Mouse (Mus musculus) hindbrain, embryonic 15.5 days (tissue): ENCODE data around the gene Btbd1. TPM values are rescaled to one million over a fixed set of nuclear protein-coding genes. Genes with fewer than 3 reads are reported as not detected.

ENCODE experiments used
- ATAC-seq: fragments of 200-750 bp; cut with Nextera tagmentation; 2 replicates; pipeline ENCODE4 v1.8.0; 2017; ENCODE audit warnings: low read depth, moderate number of reproducible peaks, moderate TSS enrichment; ENCODE audit not compliant: low FRiP score
- H3K27ac ChIP-seq: fragments of 300-500 bp; sonication (generic); replicated peaks from 2 replicates; pipeline ENCODE4 v1.5.1; 2015; ENCODE audit warnings: mild to moderate bottlenecking, inconsistent platforms
- H3K27me3 ChIP-seq: fragments of 300-500 bp; sonication (generic); 2 replicates; pipeline ENCODE4 v1.6.1; 2015; ENCODE audit warnings: control low read depth, inconsistent platforms
- H3K36me3 ChIP-seq: fragments of 300-500 bp; sonication (generic); 2 replicates; pipeline ENCODE4 v1.6.1; 2015; ENCODE audit warnings: control low read depth, inconsistent platforms
- H3K4me1 ChIP-seq: fragments of 300-500 bp; sonication (generic); replicated peaks from 2 replicates; pipeline ENCODE4 v1.6.1; 2015; ENCODE audit warnings: control low read depth, inconsistent platforms
- H3K4me2 ChIP-seq: fragments of 300-500 bp; sonication (generic); 2 replicates; pipeline ENCODE4 v1.6.1; 2015; ENCODE audit warnings: moderate library complexity, mild to moderate bottlenecking, inconsistent platforms
- H3K4me3 ChIP-seq: fragments of 300-500 bp; sonication (generic); 2 replicates; pipeline ENCODE4 v1.5.1; 2015; ENCODE audit warnings: mild to moderate bottlenecking, inconsistent platforms
- H3K9ac ChIP-seq: fragments of 300-500 bp; sonication (generic); 2 replicates; pipeline ENCODE4 v1.6.1; 2015; ENCODE audit warnings: inconsistent platforms
- H3K9me3 ChIP-seq: fragments of 300-500 bp; sonication (generic); 2 replicates; pipeline ENCODE4 v1.6.1; 2016; ENCODE audit warnings: control low read depth, inconsistent platforms
- WGBS: fragments of 180-500 bp; shearing (Covaris S2); methylation state at CpG from one replicate; pipeline ENCODE4 v1.1.7; 2015; 5-methylcytosine and 5-hydroxymethylcytosine counted together
- polyA plus RNA-seq: library from polyadenylated mRNA; unstranded; fragments of >200 nt; fragmentation: Nextera tagmentation; extraction: Ambion mirVana; gene quantifications from 2 replicates; pipeline ENCODE4 v1.2.1, GENCODE M21; 2015

Gene Btbd1
- polyA plus RNA-seq, 1 experiment from 2014 or later: 93.8 TPM

DNA sequence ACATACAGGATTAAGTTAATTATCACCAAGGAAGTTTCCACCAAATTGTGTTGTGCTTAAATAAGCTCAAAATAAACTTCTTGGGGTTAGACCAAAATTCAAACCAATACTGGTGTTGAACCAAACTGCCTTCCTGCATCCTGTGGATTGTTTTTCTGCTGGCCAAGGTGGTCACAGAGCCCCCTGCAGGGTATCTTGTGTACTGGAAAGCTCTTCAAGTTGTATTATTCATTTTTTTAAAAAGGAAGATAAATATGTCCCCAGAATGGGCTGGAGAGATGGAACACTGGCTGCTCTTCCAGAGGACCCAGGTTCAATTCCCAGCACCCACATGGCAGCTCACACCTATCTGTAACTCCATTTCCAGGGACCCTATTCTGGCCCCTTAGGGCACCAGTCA lies 5.6 kb upstream of the Btbd1 start:
- H3K4me1 ChIP-seq: peaks cover 2% of the 10 kb centered on the region
- no peak overlapping the region for H3K4me2 ChIP-seq
- no peak overlapping the region for H3K27ac ChIP-seq
- H3K4me3 ChIP-seq: no peak overlapping the region
- H3K36me3 ChIP-seq: no peaks in the 10 kb centered on the region
- no peak for ATAC-seq
- H3K9me3 ChIP-seq: no peaks in the 10 kb centered on the region
- no peak overlapping the region for H3K9ac ChIP-seq
- no peaks in the 10 kb centered on the region for H3K27me3 ChIP-seq

DNA sequence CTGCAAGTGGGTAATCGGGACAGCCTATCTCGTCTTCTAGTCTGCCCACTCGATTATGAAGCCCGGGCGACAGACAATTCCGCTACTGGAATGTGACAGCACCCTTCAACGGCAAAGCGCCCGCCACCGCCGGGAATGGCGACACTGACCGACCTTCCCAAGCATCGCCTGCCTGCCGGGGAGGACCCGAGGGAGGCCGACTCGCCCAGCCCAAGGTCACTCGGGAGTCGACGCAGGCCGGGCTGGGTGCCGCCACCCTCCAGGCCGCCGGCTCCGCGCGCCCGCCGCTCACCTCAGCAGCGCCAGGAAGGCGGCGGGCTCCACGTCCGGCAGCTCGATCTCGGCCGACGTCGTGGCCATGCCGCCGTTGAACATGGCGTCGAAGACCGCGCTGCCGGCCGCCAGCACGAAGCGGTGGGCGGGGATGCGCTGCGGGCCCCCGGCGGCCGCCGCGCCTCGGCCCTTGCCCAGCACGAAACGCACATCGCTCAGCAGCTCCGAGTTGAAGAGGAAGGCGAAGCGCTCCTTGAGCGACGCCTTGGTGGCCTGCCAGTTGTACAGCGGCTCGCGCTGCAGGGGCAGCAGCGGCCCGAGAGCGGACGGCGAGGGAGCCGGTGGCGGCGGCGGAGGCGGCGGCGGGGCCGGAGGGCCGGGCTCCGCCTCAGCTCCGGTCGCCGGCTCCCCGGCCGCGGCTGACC lies 401 bp downstream of the Btbd1 start:
- under 1% methylated on average over 87 of the region's 91 CpGs for WGBS

DNA sequence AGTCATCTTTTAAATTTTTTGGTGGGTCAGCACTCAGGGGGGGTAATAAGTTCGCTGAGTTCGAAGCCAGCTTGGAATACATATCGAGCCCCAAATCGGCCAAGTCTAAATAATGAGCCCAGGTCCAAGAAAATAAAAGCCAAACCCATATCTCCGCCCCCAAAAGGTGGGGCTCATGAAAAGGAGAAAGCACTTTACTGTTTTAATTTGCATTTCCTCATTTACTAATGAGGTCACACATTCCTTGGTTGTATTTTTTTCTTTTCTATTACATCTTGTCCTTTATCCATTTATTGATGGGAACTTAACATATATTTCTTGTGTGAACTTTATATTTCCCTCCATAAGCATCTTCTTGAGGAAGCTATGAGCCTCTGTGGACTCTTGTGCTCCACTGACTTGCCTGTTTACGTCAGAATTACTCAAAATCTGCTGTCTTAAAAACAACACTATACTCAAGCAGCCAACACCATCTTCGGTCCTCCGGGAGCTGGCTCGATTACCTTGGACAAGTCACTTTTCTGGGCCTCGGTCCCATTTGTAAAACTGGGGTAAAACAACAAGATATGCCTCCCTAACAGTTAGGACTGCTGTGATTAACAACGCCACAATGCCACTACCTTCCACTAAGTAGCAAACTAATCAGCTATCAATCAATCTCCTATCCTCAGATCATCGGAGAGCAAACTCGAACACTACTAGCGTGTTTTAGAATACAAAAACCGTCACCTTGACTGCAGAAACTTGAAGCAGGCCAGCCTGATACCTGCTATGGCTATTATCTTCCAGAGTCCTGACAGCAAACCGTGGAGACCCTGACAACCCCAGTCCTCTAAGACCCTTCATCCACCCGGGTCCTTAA lies 1.2 kb downstream of the Btbd1 start:
- ATAC-seq: peak; percentile 15
- 21% methylated on average over 17 of the region's 17 CpGs for WGBS
- H3K4me1 ChIP-seq: peaks cover 49% of the 10 kb centered on the region

More for the DNA sequence above, 401 bp downstream of the Btbd1 start:
- H3K4me2 ChIP-seq: peak overlapping the region; percentile 67
- no peaks in the 10 kb centered on the region for H3K36me3 ChIP-seq
- peaks cover 47% of the 10 kb centered on the region for H3K4me1 ChIP-seq
- peak overlapping the region; percentile 98 for H3K27ac ChIP-seq
- peak overlapping the region; percentile 92 for H3K4me3 ChIP-seq
- peak overlapping the region; percentile 95 for H3K9ac ChIP-seq
- no peaks in the 10 kb centered on the region for H3K9me3 ChIP-seq
- peak; percentile 84 for ATAC-seq
- H3K27me3 ChIP-seq: no peaks in the 10 kb centered on the region

DNA sequence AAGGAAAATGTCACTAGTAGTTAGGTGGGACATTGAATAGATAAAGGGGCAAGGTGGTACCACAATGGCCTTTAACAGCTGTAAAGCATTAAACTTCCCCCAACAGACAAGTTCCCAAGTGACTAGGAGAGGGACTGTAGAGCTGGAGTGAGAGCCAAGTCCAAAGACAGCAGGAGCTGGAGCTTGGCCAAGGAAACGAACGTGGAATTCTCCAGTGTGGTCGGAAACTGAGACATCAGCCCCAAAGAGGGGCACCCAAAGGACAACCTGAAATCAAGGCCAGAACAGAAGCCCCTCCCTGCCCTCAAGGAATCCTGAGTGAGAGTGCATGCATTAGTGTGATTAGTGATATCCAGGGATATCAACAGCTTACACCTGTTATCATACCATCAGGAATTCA lies 3.9 kb downstream of the Btbd1 start:
- Histone ChIP-seq H3K4me1 (peaks cover 49% of the 10 kb centered on the region), H3K27ac (no peak overlapping the region), H3K27me3 (no peaks in the 10 kb centered on the region), H3K9me3 (no peaks in the 10 kb centered on the region), H3K9ac (no peak overlapping the region), H3K36me3 (no peaks in the 10 kb centered on the region), H3K4me2 (peak overlapping the region; percentile 35), H3K4me3 (0 out of 2 replicates have a peak overlapping the region, but pooled peaks have one; percentile 0)
- no peak for ATAC-seq
- 31% methylated on average over 3 of the region's 3 CpGs for WGBS

More for the DNA sequence above, 1.2 kb downstream of the Btbd1 start:
- H3K4me2 ChIP-seq: peak overlapping the region; percentile 67
- no peaks in the 10 kb centered on the region for H3K36me3 ChIP-seq
- no peaks in the 10 kb centered on the region for H3K9me3 ChIP-seq
- H3K9ac ChIP-seq: peak overlapping the region; percentile 95
- peak overlapping the region; percentile 98 for H3K27ac ChIP-seq
- H3K4me3 ChIP-seq: peak overlapping the region; percentile 92
- H3K27me3 ChIP-seq: no peaks in the 10 kb centered on the region

DNA sequence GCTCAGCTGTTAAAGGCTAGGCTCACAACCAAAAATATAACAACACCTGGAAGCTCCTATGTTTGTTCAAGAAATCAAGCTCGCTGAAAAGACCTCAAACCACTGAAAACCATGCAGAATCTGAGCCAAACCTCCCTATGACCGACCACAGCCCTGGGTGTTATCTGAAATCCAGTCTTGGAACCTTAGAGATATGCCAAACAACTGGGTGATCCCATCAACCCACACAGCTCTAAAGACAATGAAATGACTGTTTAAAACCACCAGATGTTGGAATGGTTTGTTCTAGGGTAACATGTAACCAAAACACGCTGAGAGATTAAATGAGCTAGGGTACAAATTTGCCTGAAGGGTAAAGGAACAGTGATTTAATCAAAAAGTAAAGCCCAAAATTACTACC lies 4.3 kb downstream of the Btbd1 start:
- no peak overlapping the region for H3K27ac ChIP-seq
- H3K4me2 ChIP-seq: peak overlapping the region; percentile 35; the same call in 1 of the 2 replicates
- no peak for ATAC-seq
- H3K36me3 ChIP-seq: no peaks in the 10 kb centered on the region
- H3K9me3 ChIP-seq: no peaks in the 10 kb centered on the region
- no peak overlapping the region for H3K9ac ChIP-seq
- peaks cover 48% of the 10 kb centered on the region for H3K4me1 ChIP-seq
- 76% methylated on average over 3 of the region's 3 CpGs for WGBS
- no peak overlapping the region for H3K4me3 ChIP-seq
- H3K27me3 ChIP-seq: no peaks in the 10 kb centered on the region

DNA sequence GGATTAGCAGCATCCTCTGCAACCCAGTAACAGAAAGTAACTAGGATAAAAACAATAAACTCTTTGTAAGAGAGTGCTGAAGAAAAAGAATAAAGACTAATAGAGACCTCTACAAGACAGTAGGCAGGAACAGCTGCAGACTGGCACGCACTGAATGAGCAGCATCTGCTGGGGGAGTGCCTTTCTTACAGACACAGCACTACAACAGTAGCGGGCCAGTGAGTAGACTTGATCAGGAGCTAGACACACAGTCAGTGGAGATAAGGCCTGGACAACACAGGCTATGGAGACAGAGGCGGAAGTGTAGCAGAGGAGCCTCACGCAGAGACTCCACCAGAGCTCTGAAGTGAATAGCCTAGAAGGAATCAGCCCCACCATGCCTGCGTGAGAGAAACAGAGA lies 23.2 kb downstream of the Btbd1 start:
- H3K36me3 ChIP-seq: 0 out of 2 replicates have a peak, but pooled peaks cover 4% of the 10 kb centered on the region
- H3K27ac ChIP-seq: no peak overlapping the region
- no peaks in the 10 kb centered on the region for H3K27me3 ChIP-seq
- H3K9ac ChIP-seq: no peak overlapping the region
- no peak overlapping the region for H3K4me3 ChIP-seq
- H3K9me3 ChIP-seq: no peaks in the 10 kb centered on the region
- H3K4me2 ChIP-seq: no peak overlapping the region
- WGBS: 67% methylated on average over 5 of the region's 5 CpGs
- no peak for ATAC-seq
- H3K4me1 ChIP-seq: no peaks in the 10 kb centered on the region

DNA sequence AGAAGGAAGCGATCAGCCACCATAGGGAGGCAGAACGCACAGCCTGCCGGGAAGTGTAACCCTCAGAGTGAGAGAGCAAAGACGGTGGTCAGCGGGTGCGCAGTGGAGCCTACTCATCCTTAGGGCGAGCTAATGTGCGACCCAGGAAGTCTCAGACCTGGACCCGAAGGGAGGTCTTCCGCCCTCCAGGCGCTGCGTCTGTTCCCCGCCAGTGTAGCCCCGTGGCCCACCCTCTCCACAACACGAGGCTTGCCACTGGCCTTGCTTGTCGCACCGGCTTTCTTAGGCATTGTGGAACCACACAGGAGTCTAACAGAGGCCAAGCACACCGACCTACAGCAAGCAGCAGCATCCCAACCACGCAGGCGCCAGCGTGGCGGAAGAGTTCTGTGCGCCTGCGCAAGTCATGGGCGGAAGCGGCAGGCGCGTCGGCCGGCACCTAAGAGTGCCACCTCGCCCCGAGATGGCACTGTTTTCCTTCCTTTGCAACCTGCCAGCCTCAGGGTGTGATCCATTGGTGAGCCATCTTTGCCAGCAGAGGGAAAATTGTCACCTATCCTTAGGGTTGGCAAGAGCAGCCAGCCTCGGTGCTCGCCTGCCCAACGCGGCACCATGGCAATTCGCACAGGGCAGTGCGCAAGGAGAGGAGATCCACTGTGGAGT lies 40.0 kb downstream of the Btbd1 start, which contains the start of gene 3110040N11Rik:
Gene 3110040N11Rik, minus strand, starts transcription at position 384 of the 663 bp plus-strand sequence.
- ATAC-seq: peak; percentile 97
- Histone ChIP-seq H3K9me3 (no peaks in the 10 kb centered on the region), H3K9ac (peak within 1 kb of the TSS; percentile 84), H3K36me3 (peaks cover 26% of the 10 kb centered on the region), H3K4me1 (peaks cover 16% of the 10 kb centered on the region), H3K27ac (peak within 1 kb of the TSS; percentile 99), H3K4me3 (peak within 1 kb of the TSS; percentile 62), H3K4me2 (peak within 1 kb of the TSS; percentile 80), H3K27me3 (no peaks in the 10 kb centered on the region)
- WGBS: under 1% methylated on average over 38 of the region's 38 CpGs

DNA sequence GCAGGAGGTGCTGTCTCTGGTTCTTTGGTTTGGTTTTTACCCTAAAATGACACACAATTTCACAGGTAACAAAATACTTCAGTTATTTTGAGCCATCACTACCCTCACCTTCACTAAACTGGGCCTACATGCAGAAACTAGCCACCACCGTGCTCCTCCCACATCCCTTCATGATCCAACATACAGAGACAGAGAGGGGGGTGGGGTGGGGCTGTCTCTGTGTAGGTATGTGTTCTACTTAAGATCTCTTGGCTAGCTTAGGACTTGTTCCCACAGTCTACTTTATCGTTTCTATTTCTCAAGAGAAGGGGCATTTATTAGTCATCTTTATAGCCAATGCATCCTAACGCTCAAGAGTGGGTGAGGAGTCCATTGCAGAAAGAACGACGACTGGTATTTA lies 40.7 kb downstream of the Btbd1 start:
- Histone ChIP-seq H3K4me2 (peak overlapping the region; percentile 80), H3K27me3 (no peaks in the 10 kb centered on the region), H3K9me3 (no peaks in the 10 kb centered on the region), H3K4me3 (peak overlapping the region; percentile 62), H3K4me1 (peaks cover 16% of the 10 kb centered on the region), H3K9ac (peak overlapping the region; percentile 84), H3K27ac (peak overlapping the region; percentile 99), H3K36me3 (peaks cover 22% of the 10 kb centered on the region)
- peak; percentile 23; the same call in 1 of the 2 replicates for ATAC-seq
- WGBS: 5% methylated on average over 5 of the region's 5 CpGs

DNA sequence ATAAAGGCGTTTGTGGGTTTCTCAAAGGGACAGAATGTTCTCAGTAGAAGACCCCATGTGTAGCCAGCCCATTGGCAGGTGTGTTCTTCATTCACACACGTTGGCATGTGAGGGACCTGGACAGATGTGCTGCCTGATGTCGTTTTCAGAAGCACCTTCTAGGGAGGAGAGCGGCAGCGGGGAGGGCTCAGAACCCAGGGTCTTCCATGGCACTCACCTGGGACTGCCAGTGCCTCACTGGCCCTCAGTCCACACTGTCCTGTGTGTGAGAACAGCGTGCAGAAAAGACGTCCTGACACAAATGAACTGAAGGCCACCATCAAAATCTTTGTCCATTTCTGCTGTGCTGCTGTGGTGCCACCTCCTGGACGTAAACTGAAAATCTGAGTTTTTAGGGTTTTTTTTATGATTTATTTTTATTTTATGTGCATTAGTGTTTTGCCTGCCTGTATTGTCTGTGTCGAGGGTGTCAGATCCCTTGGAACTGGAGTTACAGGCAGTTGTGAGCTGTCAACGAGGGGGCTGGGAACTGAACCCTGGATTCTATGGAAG lies 51.5 kb downstream of the Btbd1 start:
- Histone ChIP-seq H3K4me2 (no peak overlapping the region), H3K4me3 (no peak overlapping the region), H3K36me3 (peaks cover 34% of the 10 kb centered on the region), H3K27ac (no peak overlapping the region), H3K27me3 (no peaks in the 10 kb centered on the region), H3K4me1 (no peaks in the 10 kb centered on the region), H3K9me3 (no peaks in the 10 kb centered on the region), H3K9ac (no peak overlapping the region)
- WGBS: 69% methylated on average over 10 of the region's 10 CpGs
- ATAC-seq: no peak; the same call in 1 of the 2 replicates

DNA sequence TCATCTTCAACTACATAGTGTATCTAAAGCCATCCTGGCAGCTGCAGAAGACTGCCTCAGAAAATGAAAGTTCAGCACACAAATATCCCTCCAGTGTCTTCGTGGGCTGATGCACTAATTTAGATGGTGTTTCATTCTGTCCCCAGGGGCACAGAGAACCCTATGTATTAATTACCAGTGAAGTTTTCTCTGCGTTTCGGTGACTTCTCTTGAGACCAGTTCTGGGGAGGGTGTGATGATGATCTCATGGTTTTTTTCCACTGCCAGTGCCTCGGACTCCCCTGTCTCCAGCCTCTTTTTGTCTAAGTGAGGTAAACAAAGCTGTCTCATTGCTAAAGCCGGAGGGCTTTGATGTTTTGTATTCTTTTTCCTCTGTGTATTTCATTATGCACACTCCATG lies 53.9 kb downstream of the Btbd1 start:
- 53% methylated on average over 5 of the region's 5 CpGs for WGBS
- no peak overlapping the region for H3K4me2 ChIP-seq

DNA sequence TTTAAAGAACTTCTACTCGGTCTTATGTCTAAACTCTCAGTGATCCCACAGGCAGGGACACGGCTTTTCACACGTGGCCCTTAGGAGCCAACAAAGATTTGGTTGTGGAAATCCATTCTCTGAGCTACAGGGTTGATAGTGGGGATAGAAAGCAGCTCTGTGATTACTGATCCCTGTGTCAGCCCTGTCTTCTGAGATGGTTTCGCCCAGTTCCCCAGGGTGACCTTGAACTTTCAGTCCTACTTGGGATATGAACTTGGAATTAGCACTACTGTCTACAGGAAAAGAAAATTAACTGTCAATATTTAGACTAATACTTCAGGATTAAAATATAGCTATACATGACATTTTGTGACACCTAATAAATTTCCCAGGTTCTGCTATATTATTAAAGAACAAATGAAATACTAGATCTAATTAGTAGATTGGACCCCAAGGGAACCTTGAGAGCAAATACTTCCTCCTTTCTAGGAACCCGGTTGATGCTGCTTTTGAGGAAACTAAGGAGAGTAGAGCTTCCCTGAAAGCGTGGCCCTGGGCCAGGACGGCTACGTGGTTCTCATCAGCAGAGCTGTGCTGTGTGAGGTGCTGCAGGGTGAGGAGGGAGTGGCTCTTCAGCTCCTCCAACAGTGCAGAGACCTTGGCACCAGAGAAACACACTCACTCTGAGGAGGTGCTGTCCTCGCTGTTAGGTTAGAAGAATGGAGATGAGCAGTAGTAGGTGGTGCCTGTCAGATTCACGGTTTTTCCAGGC lies 56.3 kb downstream of the Btbd1 start:
- no peak overlapping the region for H3K9ac ChIP-seq
- H3K27ac ChIP-seq: no peak overlapping the region
- no peaks in the 10 kb centered on the region for H3K9me3 ChIP-seq
- 78% methylated on average over 10 of the region's 10 CpGs for WGBS
- H3K27me3 ChIP-seq: no peaks in the 10 kb centered on the region
- peaks cover 6% of the 10 kb centered on the region; the same call in 1 of the 2 replicates for H3K36me3 ChIP-seq
- no peak; the same call in 1 of the 2 replicates for ATAC-seq
- no peak overlapping the region for H3K4me3 ChIP-seq
- H3K4me2 ChIP-seq: no peak overlapping the region
- no peaks in the 10 kb centered on the region for H3K4me1 ChIP-seq

More for the DNA sequence above, 53.9 kb downstream of the Btbd1 start:
- Histone ChIP-seq H3K9ac (no peak overlapping the region), H3K4me3 (no peak overlapping the region), H3K27me3 (no peaks in the 10 kb centered on the region), H3K36me3 (peaks cover 15% of the 10 kb centered on the region), H3K9me3 (no peaks in the 10 kb centered on the region), H3K4me1 (no peaks in the 10 kb centered on the region), H3K27ac (no peak overlapping the region)
- no peak for ATAC-seq
